Mouse (Mus musculus) brown adipose tissue, adult 24 weeks (tissue): Measurements from ENCODE around the gene Gm10073. TPM values are rescaled to one million over a fixed set of nuclear protein-coding genes. Genes with fewer than 3 reads are reported as not detected.

Source experiments
- H3K27ac ChIP-seq: fragments of 200-500 bp; replicated peaks from 2 replicates; pipeline ENCODE4 v1.5.1; 2012; ENCODE audit warnings: low read depth, mild to moderate bottlenecking, low read length
- H3K4me1 ChIP-seq: fragments of 200-500 bp; 2 replicates; pipeline ENCODE4 v1.6.1; 2012; ENCODE audit warnings: low read length, mixed read lengths; ENCODE audit not compliant: control insufficient read depth, insufficient read depth, insufficient read length
- H3K4me3 ChIP-seq: fragments of 200-500 bp; 2 replicates; pipeline ENCODE4 v1.5.1; 2012; ENCODE audit warnings: low read depth, mild to moderate bottlenecking, low read length, moderate library complexity; ENCODE audit not compliant: insufficient read depth
- polyA plus RNA-seq: library from polyadenylated mRNA; stranded (reverse); fragments of >200 nt; gene quantifications from 2 replicates; pipeline ENCODE4 v1.2.4, GENCODE M21; 2012; ENCODE audit not compliant: missing spikeins, insufficient read depth, insufficient read length

Gene Gm10073
- polyA plus RNA-seq, 1 experiment: 57.5 TPM

DNA sequence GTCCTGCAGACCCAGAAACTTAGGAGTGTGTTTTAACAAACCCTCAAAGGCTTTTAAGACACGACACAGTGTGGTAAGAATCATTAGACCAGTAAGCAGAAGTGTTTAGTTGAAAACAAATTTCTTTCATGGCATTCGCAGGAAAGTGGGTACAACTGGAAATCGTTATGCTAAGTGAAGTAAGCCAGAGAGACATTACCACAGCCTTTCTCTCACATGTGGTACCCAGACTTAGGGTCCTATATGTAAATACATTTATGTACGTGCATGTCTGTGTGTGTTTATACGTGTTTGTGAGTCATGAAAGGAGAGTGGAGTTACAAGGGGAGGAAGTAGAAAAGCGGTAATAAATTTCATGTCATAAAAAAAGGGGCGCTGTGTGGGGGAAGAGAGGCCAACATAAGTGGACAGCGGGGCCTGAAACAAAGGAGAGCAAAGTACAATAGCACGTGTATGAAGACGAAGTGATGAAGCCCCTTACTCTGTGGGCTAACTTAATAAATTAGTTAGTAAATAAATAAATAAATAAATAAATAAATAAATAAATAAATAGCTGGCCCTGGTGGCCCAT, 24.8 kb downstream of the Gm10073 start:
- H3K27ac ChIP-seq: no peak overlapping the region
- H3K4me1 ChIP-seq: no peaks in the 10 kb centered on the region
- no peak overlapping the region for H3K4me3 ChIP-seq

DNA sequence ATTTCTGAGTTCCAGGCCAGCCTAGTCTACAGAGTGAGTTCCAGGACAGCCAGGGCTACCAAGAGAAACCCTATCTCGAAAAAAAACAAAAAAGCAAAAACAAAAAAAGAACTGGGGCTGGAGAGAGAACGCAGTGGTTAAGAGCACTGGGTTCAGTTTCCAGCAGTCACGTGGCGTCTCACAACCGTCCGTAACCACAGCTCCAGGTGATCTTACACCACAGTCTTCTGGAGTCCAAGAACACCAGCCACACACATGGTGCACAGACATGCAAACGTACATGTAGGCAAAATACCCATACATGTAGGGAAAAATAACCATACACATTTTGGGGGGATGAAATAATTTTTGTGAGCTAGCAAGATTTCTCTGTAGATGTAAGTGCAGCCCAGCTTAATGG, 26.5 kb downstream of the Gm10073 start:
- Histone ChIP-seq H3K4me1 (no peaks in the 10 kb centered on the region), H3K4me3 (no peak overlapping the region), H3K27ac (no peak overlapping the region)

DNA sequence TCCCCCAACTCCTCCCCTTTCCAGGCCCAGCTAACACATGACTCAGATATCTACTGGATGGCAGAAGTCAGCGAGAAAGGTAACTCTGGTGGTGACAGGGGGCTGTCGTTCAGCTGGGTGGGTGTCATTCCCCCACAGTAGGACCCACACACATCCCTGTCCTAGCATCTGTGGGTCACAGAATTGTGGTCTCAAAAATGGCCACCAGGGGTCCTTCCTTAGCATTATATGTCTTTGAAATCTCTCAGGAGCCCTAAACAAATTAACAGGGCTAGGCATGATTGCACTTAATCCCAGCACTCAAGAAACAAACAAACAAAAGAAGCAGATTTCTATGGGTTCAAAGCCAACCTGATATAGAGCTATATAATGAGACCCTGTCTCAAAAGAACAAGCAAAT, 28.1 kb downstream of the Gm10073 start:
- no peak overlapping the region for H3K27ac ChIP-seq
- H3K4me1 ChIP-seq: no peaks in the 10 kb centered on the region
- H3K4me3 ChIP-seq: no peak overlapping the region

DNA sequence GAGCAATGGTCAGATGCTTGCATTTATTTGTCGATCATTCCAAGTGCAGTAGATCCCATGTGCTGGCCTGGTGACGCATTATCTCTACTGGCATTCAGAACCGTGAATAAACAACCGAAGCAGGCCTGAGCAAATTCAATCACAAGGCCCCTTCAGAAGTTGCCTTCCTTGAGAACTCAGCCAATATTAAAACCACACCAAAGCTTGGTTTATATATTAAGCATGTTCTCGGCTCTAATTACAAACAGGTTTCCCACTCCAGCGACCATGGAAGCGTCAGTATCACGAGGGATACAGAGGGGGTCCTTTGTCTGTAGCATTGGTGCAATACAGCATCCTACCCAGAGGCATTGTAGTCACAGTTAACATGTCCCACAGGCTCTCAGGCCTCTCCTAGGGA, 30.2 kb downstream of the Gm10073 start:
- Histone ChIP-seq H3K4me1 (no peaks in the 10 kb centered on the region), H3K27ac (no peak overlapping the region), H3K4me3 (no peak overlapping the region)

DNA sequence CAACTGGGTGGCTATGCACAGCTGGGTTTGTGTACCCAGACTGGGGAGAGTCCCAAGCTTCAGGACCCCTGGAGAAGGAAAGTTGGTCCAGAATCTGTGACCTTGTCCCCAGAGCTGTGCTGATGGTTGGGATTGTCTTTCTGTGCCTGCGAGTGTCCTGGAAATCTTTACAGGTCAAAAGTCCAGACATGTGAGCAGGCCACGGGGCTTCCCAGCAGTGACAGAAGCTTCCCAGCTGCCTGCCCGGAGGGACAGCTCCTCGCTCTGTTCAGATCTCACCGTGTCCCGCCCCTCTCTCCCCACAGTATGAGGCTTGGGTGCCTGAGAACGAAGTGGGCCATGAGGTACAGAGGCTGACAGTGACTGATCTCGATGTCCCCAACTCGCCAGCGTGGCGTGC, 32.3 kb downstream of the Gm10073 start:
- Histone ChIP-seq H3K4me1 (no peaks in the 10 kb centered on the region), H3K4me3 (no peak overlapping the region)

DNA sequence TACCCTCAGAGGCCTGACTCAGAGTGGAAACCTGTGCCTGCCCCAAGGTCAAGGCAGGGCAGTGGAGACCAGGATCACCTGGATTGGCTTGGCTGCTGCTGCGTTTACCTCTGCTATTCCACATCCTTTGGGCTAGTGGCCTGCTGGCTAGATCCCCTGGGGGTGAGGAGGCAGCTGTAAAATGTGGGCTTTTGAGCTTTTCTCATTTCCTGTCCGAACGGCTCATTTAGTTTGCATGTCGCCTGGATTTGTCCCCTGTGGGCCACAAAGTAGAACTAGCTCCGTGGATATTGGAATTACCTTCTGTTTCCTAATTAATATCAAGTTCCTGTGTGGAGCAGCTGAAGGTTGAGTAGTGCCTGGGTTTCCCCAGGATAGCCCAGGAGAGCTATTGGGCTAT, 34.1 kb downstream of the Gm10073 start:
- Histone ChIP-seq H3K4me3 (no peak overlapping the region), H3K4me1 (no peaks in the 10 kb centered on the region), H3K27ac (no peak overlapping the region)

More for the DNA sequence above, 32.3 kb downstream of the Gm10073 start:
- no peak overlapping the region for H3K27ac ChIP-seq

DNA sequence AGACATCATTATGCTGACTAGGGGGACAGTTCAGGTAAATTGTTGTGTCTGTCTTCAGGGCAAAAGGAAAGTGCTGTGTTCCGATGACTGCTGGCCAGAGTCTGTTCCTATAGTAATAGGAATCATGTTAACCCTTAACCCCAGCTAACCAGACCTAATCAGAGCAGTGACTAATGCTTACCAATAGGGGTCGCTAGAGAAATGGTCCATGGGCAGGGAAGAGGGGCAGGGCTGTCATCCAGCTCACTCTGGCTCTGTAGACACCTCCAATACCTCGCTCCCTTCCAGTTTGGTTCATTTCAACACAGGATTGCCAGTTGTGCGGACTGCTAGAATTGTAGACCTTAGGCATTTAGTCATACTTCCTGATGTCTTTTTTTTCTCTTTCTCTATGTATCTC, 37.8 kb downstream of the Gm10073 start:
- Histone ChIP-seq H3K4me3 (no peak overlapping the region), H3K4me1 (no peaks in the 10 kb centered on the region), H3K27ac (no peak overlapping the region)

DNA sequence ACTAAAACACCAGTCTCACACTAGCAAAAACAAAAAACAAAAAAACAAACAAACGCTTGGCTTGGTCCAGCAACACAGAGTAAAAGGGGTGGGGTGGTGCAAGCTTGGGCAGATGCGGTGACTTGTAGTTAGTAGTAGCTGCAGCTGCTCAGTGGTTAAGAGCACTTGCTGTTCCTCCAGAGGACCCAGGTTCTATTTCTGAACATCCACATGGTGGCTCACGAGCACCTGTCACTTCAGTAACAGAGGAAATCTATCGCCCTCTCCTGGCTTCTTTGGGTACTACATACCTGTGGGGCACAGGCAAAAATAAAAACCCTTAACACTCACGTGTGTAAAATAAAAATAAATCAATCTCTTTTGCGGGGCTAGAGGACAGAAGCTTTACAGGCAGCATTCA, 38.8 kb downstream of the Gm10073 start:
- Histone ChIP-seq H3K27ac (no peak overlapping the region), H3K4me3 (no peak overlapping the region), H3K4me1 (no peaks in the 10 kb centered on the region)

DNA sequence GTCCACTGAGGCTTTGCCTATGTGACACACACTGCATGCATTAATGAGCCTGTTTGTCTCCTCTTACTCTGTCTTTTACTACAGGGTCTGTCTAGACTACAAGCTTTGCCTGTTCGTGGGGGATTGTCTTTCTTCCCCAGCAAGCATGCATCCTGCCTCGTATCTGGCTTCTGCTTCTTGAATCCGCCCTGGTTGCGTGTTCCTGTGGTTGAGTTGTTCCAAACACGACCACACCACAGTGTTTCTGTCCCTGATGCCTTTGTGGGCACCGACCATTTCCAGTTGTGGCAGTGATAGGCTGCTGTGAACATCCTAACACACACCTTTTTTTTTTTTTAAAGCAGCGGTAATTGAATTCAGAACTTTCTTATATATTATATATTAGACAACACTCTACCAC, 39.6 kb downstream of the Gm10073 start:
- no peak overlapping the region for H3K27ac ChIP-seq
- no peak overlapping the region for H3K4me3 ChIP-seq
- no peaks in the 10 kb centered on the region for H3K4me1 ChIP-seq

DNA sequence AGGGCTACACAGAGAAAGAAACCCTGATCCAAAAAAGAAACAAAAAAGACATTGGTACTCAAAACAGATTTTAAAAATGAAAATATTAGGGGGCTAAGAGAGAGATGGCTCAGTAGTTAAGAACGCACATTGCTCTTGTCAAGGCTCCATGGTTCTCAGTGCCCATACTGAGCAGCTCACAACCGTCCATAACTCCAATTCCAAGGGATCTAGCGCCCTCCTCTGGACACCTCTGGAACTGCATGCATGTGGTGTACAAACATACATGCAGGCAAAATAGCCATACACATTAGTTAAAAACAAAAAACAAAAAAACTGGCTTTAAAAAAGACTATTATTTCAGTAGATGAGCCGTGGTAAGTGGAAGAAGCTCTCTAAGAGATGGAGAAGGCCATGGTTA, 42.7 kb downstream of the Gm10073 start:
- H3K4me3 ChIP-seq: no peak overlapping the region
- no peaks in the 10 kb centered on the region for H3K4me1 ChIP-seq
- no peak overlapping the region for H3K27ac ChIP-seq

DNA sequence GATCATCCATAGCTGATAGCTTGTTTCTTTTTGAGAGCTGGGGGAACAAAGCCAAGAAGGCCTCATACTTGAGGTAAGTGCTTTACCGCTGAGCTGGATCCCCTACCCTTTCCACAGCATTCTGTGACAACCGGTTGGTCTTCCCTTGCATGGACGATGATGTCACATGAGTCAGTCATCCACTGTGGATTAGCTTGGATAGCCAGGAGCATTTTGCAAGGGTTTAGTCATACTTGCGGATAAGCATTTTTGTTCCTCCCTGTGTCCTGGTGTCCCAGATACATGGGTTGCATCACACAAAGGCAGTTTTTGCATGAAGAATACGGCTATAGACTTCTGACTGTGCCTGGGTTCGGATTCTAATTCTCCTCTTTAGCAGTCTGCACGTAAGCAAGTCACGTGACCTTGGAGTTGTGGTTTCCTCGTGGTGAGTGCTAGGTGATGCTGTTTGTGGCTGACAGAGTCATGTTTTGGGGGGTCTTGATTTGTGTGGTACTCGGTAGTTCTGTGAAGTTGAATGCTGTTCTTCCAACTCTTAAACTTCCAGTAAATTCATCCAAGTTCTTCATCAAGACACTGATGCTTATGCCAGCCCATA, 43.3 kb downstream of the Gm10073 start:
- Histone ChIP-seq H3K27ac (no peak overlapping the region), H3K4me1 (no peaks in the 10 kb centered on the region), H3K4me3 (no peak overlapping the region)

DNA sequence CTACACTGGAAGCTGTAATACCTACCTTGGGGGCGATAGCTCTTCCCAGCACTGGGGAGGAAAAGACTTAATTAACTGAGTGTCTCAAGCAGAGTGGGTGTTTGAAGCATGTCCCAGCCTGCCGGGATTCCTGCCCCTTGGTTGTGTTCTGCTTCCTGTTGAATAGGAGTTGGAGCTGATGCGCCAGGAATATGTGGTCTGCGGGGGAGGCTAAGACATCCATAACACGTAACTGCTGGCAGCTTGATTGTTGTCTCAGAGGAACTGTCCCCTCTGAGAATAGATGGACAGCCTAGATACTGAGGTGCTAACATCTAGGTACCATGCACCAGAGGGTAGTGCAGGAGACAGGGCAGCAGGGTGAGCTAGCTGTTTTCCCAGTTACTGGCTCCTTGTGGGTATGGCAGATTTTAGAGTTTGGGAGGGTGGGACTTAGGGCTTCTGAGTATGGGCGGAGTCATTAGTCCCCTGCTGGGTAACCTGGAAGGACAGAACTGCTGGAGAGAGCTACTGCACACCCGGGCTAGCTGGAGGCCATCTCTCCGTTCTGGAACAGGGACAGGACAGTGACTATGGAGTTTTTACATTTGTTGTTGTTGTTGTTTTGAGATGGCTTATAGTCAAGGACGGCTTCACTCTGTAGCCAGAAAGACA, 44.5 kb downstream of the Gm10073 start:
- Histone ChIP-seq H3K27ac (no peak overlapping the region), H3K4me1 (no peaks in the 10 kb centered on the region), H3K4me3 (no peak overlapping the region)

DNA sequence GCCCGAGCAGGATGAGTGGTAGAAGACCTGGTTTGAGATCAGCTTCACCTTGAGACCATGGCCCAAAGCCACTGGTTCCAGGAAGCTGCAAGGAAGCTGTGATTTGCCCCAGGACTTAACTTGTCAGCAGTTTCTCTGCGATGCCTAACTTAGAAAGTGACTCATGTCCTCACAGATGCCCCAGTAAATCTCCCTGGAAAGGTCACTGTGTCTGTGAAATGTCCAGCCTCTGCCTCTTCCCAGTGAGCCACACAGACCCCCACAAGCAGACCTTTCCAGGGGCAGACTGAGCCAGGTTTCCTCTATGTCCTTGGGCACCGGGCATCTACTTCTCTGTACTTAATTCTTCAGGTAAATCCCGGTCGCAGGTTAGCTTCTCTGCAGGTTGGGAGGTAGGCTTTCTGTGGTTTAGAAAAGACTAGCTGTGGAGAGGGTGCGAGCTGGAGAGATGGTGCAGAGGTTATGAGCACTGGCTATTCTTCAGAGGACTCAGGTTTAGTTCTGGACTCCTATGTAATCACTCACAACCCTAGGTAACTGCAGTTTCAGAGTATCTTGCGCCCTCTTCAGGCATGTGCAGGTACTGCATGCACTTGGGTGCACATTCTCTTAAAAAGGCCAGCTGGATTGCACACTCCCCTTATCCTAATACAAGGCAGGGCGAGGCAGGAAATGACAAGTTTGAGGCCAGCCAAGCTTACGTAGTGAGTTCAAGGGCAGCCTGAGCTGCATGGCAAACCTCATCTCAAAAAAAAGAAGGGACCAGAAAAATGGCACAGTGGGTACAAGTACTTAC, 45.8 kb downstream of the Gm10073 start:
- H3K4me1 ChIP-seq: no peaks in the 10 kb centered on the region
- no peak overlapping the region for H3K4me3 ChIP-seq
- H3K27ac ChIP-seq: no peak overlapping the region

DNA sequence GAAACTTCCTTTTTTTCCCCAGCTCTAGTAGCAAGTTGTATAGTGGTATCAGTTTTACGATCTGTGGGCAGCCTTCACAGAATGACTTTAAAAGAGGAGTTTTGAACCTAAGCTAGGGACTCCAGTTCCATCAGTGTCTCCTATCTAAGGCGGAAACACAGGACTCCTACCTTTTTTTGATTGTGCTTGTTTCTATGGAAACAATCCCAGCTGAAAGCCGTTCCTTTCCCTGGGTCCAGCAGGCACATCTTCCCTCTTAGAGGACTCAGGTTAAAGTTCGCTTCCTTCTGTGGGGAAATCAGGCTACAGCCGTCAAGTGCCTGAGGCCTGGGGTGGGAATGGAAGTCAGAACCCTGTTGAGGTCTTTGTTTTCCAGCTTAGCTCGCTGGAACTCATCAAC, 46.5 kb downstream of the Gm10073 start:
- H3K4me3 ChIP-seq: no peak overlapping the region
- H3K27ac ChIP-seq: no peak overlapping the region
- no peaks in the 10 kb centered on the region for H3K4me1 ChIP-seq
